Mouse (Mus musculus) thymus, postnatal 10 days (tissue): ENCODE measurements around the gene Gab1.

Source experiments
- DNase-seq, 2 experiments: peaks; one replicate each; pipeline ENCODE4 v3.0.0; 2021; ENCODE audit warnings: low spot score in 2 of 2

Gene Gab1

DNA sequence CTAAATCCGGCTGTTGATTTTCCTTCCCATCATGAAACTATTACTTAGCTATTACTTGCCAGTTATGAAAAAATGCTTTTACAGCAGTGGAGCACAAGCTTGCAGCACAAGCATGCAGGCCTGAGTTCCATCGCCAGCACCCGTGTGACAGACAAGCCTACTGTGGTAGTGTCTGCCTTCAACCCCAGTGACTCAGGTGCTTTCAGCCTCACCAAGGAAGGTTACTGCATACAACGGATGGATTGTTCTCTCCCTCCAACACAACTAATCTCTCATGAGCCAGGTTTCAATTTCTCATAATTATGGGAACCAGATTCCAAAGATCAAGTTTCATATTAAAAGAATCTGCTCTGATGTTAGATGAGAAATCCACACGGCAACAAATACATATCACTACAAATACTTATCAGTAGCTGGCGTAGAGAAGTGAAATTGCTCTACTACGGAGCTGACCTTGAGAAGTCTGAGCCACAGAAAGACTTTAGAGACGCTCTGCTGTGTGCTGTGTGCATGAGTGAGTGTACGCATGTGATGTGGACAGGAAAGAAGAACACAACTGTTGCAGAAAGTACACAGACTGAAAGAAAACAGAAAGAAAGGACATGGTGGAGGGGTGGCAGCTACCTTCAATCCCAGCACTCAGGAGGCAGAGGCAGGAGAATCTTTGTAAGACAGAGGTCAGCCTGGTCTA, 36.4 kb downstream of the Gab1 start:
- no peak for DNase-seq

DNA sequence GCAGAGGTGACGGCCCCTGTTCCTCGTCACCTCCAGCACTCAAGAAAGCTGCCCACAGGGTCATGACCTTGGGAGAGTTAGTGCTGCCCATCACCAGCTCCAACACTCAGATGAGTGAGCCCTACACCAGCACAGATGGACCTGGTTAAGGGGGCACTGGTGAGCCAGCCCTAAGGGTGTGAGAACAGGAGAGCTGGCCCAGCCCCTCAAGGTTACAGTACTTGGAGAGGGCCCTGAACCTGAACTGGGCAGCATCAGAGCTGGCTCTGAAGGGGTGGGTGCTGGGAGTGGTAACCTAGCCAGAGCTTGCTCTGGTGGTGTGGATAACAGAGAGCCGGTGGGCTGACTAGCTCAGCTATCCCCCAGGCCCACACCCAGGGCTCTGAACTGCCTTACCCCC, 37.8 kb downstream of the Gab1 start:
- no peak for DNase-seq

DNA sequence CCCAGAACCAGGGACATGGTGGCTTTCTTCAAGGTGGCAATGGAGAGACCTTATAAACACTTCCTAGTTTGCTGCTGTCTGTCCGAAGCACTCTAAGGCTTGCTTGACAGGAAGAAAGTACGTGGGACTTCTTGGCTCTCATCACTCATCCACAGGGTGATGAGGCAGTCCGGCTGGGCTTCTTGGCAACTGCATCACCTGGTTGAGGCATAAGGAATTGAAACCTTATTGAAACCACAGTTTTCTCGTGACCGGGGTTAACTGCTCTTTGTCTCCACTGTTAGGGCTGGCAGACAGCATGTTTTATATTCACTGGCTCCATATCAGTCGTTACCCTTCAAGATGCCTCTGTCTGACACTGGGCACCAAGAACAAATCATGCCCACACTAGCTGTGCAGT, 40.2 kb downstream of the Gab1 start:
- DNase-seq, result no peak

DNA sequence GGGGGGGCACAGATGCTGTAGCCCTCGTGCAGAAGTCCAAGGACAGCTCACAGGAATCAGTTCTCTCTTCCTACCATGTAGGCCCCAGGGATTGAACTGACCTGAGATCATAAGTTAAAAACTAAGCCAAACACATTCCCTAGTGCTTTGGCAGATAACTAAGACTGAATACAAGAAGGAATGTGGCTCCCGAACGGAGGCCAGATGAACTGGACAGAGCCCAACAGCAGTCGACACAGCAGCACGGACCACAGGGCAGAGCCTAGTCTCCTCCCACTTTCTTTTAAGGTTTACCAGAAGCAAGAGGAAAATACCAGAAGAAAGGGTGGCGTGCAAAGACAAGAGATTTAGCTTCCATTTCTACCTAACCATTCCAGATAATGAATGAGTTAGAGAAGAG, 42.1 kb downstream of the Gab1 start:
- no peak for DNase-seq

DNA sequence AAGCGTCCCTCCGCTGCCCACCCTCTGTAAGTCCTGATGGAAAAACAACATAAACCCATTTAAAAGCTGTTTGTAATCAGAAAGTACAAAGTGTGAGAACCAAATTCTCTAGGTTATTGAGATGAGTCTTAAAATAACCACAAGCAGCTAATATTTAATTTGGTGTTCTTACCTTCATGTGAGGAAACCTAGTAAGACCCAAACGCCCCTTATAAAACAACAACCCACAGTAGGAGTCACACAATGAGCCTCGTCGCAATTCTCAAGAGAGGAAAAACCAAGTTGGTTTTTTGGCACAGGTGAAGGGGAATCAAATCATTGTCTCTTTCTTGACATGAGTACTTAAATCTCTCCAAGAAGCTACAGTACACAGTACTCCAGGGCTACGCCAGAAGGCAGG, 44.9 kb downstream of the Gab1 start:
- no peak for DNase-seq

DNA sequence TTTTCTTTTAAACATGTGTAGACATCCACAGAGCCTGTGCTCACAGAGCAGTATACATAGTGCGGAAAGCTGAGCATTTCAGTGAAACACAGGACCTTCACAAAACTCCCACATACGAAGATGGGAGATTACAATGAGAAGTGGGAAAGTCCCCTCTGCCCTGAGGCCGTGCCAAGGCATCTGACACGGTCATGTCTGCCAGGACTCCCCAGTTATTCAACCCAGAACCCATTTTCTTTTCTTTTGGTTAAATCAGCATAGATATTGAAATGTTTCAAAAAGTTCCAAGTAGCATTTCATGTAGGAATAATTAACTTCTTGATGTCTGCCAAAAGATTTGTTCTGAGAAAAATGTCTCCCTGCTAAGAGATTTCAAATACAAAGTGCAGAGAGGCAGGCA, 45.9 kb downstream of the Gab1 start:
- DNase-seq, result no peak

DNA sequence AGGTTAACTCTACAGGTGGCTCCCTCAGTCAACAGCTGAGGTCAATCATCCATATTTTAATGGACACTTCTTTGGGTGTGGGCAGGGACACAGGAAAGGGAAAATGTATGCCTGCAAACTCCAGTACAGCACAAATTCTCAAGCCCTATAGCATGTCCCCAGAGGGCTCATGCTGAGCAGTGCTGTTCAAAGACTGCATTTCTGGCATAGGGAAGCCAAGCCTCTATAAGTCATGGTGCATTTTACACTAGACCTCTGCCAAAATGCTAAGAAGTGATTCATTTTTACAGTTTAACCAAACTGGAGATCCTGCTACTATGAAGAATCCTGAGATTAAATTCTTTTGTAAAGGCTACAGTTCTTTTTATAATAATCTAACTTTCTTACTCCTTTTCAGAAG, 47.8 kb downstream of the Gab1 start:
- DNase-seq, result no peak

DNA sequence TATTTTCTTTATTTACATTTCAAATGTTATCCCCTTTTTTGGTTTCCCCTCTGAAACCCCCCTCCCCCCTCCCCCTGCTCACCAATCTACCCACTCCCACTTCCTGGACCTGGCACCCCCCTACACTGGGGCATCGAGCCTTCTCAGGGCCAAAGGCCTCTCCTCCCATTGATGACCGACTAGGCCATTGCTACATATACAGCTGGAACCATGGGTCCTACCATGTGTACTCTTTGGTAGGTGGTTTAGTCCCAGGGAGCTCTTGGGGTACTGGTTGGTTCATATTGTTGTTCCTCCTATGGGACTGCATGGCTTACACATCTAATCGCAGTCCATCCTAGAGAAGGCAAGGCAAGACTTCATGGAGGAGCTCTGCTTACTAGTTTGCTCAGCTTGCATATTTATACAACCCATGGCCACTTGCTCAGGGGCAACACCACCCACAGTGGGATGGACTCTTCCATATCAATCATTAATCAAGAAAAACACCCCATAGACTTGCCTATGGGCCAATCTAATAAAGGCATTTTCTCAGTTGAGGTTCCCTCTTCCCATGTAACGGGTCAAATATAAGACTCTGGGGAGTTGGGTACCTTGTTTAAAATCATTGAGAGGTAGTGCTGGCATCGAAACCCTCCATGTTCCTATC, 48.3 kb downstream of the Gab1 start:
- DNase-seq, result no peak

DNA sequence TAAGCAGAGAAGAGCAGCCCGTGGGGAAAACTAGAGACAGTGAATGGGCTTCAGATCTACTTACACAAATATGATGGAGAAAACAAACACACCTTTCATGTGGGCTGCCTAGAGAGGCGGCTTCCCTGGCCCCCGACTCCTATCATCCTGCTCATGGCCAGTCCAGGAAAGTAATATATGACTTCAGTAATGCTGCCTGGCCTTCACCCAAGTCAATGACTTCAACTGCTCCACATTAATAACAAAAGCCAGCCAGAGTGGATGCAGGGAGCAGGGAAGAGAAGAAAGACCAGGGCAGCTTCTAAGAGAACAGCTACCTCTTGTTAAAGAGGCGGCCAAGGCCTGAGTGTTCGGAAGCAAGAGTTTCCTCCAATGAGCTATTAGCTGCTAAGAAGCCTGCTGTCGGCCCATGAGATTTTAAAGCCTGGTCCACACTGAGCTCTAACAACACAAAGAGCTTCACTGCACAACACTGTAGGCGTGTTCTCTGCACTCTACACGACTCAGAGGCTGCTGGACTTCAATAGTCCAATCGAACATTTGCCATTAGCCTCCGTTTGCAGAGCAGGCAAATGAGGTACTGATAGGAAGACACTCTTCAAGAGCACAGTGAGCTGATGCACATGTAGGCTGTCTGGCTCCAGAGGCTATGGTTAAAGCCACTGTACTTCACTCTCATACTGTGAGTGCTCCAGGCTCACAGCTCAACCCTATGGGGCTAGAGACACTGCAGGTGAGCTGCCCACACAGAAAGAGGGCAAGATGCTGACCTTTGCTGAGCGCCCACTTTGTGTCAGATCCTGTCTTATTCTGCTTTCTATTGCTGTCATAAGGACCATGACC, 49.4 kb downstream of the Gab1 start:
- DNase-seq, result no peak

DNA sequence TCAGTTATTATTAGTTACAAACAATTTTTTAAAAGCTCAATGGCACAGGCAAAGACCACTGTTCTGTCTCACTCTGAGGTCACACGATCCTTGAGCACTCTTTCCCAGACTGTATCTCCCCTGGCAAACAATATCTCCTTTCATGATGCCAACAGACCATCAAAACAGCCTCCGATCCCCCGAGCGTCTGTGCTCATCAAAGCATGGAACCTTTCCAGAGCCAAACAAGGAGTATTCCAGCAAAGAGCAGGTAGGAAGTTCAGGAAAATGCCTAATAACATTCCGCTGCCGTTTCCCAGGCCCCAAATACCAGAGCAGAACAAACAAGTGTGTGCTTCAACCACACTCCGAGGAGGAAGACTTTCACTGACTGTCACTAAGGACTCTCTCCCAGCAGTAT, 50.2 kb downstream of the Gab1 start:
- no peak for DNase-seq

DNA sequence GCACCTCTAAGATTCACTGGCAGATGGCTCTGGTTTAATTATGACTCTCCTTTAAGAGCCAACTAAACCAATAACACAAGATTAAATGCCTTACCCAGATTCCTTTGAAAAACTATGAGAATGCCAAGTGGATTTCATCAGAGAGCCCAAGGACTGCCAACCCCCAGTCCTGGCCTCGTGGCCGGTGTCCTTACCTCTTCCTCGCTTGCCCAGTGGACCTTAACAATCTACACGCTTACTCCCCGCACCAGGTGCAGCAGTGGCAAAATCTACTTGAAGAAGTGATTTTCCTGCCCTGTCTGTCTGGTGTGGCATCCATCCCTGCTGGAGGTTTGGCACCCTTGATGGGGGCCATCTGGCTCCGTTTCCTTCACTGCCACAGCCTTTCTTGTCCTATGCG, 53.3 kb downstream of the Gab1 start:
- DNase-seq, result no peak

DNA sequence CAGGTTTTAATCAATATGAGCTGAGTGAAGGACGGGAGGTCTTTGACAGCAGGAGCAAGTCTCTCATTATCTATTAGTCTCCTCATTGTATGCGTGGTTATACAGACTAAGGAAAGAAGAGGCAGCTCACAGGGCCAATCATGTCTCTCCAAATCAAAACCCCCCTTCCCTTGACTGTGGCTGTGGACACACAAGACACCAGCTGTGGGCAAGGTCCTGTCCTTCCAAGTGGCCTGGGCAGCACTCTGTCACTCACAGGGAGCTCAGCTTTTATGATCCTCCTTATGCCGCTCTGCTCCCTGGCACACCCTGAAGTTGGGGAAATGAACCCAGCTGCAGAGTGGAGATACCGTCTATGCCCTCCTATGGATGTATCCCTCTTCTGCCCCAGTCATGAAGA, 55.2 kb downstream of the Gab1 start:
- no peak for DNase-seq

DNA sequence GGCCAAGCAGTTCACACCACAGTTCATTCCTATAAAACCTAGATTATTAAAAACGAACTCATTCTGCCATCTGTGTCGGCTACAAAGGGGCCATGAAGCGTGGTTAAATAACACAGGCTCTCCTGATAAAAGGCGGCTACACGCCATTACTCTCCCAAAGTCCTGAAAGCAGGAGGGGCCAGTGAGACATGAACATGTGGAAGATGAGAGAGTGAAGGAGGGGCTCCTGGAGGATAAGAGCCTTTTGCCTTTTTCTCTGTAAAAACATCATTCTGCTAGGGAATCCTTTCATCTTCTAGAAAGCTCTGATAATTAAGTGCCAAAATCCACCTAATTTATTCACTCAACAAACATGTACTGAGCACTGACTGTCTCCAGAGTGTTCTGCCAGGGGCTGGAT, 55.9 kb downstream of the Gab1 start:
- no peak for DNase-seq

DNA sequence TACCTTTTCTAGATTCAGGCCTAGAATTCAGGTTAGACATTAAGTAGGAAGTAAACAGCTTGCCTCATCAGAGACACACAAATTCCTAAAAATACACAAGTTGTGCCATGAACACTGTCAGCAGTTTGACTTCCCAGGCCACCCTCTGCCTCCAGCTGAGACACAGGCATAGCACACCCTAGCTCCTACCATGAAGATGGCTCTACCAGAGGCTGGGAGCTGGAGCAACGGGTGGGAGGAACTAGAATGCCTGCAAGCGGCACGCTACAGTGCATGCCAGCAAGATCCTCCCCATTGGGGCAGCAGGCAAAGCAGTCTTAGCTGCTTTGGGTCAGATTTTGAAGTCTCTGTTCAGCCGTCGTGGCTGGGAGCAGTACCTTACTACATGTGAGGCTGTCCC, 57.1 kb downstream of the Gab1 start:
- DNase-seq, result no peak

DNA sequence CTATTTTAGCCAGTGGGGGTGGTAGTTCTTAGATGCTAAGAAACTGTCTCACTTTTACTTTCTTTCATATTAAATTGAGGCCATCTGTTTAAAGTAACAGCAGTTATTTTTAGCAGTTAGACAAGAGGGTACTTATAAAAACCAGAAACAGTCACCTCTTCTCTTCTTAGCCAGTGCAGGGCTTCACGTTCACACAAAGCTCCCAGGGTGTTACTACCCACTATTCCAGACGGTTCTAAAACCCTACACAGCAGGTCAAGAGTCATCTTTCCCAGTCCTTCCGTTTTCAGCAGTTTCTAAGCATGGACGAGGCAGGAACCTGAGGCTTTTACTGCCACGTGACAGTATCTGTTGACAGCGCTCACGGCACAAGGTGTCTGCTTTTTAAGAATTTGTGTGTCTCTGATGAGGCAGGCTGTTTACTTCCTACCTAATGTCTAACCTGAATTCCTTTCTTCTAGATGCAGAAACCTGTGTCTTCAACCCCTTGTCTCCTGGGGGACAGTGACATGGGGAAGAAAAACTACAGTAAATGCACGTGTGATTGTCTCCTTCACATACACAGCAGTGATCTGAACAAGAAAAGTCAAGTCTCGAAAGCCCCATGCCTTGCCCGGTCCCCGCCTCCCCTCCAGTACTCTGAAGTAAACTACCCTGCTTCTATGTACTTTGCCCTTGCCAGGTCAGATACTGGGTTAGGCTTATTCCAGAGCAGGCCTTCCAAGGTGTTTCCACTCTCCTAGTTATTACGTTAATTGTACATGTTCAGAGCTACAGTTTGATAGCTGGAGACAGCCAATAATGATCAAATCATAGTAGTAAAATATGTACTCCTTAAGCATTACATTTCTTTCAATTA, 58.7 kb downstream of the Gab1 start:
- no peak for DNase-seq

DNA sequence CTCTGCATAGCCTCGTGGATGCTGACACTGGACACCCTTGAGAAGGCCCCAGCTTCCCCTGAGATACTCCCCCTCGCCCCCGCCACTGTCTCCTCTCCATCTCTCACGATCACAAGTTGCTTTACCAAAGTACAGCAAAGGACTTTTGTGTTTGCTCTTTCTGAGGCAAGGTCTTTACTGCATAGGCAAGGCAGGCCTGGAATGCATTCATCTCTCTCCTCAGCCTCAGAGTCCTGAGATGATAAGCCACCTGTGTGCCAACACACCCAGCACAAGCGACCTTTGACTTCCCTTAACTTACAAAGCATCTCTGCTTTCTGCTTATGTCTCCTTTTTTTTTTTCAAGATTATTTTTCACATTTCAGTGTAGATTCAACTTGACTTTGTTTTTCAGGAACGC, 61.3 kb downstream of the Gab1 start:
- no peak for DNase-seq

DNA sequence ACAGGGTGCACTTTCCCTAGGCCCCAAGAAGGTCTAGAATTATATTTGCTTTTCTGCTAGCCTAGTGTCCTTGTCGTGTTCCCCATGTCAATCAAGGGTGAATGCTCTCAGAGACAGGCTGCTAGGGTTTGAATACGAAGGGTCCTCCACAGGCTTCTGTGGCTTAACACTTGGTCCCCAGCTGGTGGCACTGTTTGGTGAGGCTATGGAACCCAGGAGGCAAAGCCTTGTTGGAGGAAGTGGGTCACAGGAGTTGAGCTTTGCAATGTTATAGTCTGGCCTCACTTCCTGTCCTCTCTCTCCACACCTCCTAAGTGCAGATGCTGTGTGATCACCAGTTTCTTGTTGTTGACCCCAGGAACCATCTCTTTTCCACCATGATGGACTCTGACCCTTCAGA, 63.3 kb downstream of the Gab1 start:
- DNase-seq, result no peak

DNA sequence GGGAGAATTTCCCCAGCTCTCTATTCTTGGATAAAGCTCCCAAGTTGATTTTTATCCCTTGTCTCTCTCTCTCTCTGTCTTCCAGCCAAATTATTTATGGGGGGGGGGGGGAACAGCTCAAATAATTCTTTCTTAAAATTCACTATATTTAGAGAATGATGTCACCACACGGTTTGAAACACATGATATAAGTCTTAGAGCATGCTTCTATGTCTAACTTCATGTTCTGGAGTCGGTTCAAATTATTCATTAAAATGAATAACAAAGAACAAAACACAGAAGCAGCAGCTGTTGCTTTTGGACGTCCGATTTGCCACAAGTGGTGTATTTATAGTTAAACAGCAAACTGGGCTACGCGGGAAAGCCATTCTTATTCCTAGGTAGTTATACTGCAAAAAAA, 65.1 kb downstream of the Gab1 start:
- no peak for DNase-seq

DNA sequence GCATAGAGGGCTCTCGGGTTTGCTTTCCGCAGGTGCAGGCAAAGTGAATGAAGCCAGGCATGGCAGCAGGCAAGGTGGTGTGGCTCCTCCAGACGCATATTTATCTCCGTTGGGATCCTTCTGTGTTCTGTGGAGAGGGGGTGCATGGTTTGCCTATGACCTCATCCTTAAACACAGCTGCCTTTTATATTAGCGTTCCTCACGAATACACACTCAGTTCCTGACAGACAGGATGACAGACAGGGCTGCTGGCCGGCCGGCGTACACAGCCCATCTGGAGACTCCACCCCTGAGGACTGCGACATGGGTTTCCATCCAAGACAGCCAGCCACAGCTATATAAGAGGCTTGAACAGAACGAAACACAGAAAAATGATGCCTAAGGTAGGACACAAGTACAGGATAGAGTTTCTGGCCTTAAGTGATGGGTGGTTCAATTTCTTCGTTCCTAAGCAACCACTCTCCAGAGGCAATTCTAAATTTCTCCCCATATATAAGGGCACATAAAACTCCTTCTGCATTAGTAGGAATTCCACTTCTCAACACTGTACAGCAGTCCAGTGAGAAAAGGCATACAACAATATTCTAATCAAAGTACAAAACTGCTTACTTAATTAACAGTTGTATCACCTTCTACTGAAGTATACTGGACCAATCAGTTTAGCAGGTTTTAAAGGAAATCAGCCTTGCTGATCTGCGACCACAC, 66.1 kb downstream of the Gab1 start:
- DNase-seq, result no peak

DNA sequence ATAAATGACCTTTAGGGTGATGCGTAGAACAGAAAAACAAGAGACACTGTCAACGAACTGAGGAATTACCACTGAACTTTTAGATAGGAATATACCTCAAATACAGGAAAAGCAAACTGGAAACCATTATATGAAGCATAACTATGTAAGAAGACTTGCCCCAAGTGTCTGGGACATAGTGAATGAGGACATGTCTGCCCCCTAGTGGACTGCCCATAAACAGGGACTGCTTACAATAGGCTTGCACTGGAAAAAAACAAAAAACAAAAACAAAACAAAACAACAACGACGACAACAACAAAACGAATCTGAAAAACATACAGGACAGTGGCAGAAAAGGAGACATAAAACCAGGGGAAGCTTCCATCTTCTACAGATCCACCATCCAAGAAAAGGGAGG, 66.9 kb downstream of the Gab1 start:
- peak in 1 of 2 experiments; percentile 9 for DNase-seq

DNA sequence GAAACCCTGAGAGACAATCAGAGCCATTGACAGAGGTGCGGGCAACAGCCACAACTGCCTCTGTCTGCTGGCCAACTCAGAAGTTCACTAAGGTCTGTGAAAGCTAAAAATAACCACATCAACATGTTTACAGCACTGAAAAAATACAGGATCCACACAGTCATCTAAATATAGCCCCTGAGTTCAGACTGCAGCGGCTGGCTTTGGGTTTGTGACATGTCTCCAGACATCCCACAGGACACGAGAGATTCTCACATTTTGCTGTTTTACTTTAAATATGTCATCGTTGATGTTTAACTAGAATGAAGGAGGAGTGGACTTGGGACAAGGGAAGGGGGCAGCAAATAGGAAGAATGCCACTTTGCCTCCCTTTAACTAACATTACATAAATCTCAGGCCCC, 68.7 kb downstream of the Gab1 start:
- no peak for DNase-seq
